Mouse (Mus musculus) skeletal muscle tissue, adult 2 months (tissue): ENCODE measurements around the gene Kmt5a.

Source experiments
- DNase-seq: peaks from one replicate; pipeline ENCODE4 v3.0.0-alpha.2; 2012; ENCODE audit warnings: low read depth, low spot score

Kmt5a gene

DNA sequence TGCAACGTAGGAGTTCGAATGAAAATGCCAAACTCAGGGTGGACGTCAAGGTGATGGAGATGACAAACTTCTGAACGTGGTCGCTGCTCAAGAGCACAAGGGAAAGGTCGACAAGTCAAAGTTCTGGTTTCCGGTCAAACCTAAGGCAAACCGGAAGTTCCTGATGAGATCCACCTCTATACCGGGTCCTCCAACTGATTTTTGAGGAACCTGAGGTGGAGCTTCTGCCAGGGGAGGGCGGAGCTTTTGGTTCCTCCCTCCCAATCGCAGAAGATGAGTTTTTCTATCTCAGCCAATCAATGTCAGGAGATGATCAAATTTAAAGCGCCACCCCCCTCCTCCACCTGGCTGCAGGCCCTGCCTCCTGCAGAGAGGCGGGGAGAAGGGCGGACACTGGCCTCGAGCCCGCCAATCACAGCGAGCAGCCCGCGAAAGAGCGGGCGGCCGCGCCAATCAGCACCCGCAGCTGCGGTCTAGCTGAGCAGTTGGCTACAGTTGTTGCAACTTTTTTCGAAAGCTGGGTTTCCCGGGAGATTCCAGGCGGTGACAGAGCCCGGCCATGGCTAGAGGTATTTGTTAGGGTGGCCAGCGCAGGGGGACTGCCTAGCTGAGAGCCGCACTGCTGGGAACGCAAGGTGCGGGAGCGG, at the start of gene Kmt5a:
TSS of gene Kmt5a (plus strand) at position 484 of the 647 bp plus-strand sequence.
- DNase-seq = peak; percentile 96

DNA sequence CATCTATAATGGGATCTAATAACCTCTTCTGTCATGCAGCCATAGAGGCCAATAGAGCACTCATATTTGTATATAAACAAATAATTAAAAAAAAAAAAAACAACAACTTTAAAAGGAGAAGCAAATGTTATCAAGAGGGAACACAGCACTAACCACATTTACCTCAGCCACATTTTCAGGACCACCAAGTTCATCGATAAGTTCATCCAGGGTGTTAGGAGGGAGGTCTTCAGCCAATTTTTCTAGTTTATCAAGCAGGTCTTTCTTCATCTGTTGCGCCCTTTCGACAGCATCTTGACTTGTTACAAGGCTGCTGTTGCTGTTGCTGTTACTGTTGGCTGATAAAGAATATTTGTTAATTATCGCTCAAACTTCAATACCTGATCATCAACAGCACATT, 47.3 kb upstream of the Kmt5a start:
- no peak for DNase-seq

DNA sequence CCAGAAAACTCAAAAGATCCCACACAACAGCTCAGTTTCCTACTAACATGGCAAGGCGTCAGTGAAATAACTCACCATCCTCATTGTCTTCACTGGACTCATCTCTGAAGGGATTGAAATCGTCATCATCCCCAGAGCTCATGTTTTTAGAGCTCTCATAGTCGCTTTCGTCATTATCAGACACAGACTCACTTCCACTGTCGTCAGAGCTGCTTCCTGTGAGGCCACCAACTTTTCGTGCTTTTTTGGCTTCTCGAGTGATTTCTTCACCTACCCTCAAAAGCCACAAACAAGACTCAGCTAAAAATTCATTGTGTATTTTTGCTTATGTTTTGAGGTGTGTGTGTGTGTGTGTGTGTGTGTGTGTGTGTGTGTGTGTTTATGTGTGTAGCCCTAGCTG, 46.0 kb upstream of the Kmt5a start:
- DNase-seq = no peak

DNA sequence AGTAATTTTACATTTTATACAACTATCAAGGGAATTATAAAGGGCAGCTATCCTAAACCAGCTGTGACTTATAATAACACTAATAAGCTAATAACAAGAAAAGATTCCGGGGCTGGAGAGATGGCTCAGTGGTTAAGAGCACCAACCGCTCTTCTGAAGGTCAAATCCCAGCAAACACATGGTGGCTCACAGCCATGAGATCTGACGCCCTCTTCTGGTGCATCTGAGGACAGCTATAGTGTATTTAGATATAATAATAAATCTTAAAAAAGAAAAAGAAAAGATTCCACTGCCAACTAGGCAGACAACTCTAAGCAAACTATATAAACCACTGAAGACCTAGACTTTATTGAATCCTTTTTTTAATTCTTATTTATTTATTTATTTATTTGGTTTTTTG, 28.9 kb upstream of the Kmt5a start:
- no peak for DNase-seq

DNA sequence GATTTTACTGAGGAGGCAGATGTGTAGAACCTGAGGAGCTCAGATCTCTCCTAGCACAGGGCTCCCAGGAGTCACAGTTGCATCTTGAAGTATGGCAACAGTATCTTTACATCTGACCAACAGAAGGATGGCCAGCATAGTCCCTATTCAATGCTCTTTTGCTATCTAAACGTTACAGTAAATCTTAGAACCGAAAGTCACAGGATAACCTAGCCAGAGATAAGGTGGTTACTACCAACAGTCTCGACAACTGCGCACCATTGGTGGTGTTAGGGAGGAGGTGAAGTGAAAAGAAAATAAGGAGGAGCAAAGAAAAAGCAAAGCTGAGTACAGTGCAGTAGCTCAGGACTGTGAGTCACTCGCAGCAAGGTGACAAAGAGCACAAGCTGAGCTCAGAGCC, 27.6 kb upstream of the Kmt5a start:
- DNase-seq = no peak

DNA sequence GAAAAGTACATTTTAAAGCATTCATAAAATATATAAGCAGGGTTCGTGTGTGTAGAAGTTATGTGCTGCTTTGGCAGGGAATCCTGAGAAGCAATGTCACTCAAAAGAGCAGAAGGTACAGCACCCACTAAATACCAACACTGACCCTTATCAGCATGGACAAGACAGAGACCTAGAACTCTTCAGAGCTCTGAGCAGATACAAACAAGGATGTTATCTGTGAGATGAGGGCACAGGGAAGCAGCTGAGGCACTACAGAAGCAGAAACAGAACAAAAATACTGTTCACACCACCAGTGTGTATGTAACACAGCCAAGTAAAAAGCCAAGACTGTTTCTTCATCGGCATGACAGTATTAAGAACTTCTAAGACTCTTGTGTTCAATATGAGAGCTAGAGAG, 20.8 kb upstream of the Kmt5a start:
- no peak for DNase-seq

DNA sequence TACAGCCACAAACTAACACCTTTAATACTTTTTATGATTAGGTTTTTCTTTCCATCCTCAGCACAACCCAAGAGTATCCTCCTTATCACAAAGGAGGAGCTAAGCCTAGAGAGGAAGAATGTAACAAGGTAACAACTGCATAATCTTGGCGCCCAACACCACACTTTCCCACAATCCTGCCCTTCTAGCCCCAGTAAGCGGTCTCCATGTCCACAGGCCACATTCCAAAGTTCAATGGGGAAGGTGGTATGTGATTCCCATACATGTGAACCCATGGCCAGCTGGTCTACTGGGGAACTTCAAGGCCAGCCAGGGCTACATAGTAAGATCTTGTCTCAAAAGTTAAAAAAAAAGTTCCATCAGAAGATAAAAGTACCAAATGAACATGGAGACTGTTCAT, 17.9 kb upstream of the Kmt5a start:
- no peak for DNase-seq

DNA sequence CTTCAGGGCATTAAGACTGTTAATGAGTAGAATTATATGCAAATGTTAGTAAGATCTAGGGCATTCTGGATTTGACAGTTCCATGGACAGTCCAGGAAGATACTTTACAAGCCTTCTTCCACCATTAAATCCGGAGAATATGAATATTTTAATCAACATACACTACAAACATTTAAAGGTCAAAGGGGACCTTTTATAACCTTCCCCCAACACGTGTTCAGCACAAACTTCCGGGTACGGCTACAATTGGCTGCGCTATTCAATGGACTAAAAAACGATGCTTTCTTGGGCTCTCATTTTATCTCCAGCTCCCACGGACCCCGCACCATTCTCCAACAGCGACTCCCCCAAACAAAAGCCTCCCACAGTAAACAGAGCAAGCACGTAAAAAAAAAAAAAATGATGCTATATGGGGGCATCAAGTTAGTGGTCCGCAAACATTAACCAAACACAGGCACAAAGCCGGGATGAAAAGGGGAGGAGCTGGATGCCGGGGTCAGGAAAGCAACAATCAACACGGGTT, 15.5 kb upstream of the Kmt5a start:
- no peak for DNase-seq

DNA sequence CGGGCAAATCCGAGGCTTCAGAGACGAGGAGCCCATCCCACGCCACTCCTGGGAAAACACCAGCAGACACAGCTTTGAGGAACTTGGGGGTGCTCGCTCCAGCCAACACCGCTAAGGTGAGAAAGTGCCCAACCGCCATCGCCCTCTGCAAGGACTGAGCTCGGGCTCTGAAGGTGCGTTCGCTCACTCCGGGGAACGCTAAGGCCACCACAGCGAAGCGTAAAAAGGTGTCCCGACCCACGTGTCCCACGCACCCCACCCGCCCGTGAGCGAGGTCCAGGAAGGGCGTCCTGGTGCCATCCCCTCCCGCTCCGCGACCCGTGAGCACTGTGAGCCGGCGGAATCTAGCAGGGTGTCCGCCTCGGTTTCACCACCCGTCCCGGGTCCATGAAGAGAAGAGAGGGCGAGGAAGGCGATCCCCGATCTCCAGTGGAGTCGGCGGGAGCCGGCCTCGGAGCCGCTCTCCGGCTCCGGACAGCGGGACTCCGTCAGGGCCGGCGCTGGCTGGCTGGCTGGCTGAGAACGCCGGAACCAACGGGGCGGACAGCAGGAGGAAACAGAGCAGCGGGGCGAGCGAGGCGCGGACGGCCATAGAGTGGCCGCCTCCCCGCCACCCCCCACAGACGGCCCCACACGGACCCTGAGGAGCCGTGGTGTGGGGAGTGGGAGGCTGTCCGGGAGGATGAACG, 14.9 kb upstream of the Kmt5a start:
- no peak for DNase-seq

DNA sequence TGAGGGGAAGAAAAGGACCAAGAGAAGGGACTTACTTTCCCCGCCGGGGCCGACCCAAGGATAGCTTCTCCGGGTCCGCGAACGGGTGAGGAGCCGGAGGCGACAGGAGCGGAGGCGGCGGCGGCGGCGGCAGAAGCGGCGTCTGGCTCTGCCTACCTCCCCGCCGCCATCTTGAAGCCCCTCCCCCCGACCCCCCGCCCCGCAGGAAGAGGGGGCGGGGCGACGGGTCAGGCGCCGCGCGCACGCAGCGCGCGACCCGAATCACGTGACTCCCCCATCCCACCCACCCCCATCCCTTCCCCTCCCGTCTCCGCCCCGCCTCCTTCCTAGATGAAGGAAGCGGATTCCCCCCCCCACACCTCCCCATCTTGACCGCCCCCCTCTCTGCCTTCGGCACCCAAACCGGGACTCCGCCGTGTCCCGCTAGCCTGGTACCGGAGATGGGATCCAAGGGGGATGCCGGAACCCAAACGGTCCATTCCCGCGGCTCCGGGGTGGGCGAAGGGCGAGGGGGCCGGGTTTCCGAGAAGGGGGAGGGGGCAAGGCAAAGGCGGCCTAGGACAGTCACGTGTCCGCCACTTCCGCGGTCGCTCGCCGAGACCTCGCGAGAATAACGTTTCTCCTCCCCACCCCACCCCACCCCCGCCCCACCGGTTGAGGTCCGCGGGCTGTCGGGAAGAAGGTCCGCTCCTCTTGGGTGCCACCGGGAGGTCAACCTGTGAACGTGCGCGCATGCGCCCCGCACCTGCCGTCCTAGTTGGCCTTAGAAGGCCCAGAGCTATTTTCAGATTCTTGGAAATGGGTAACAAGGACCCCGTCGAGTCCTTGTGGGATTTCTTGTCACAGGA, 14.1 kb upstream of the Kmt5a start, which contains the start of gene Sbno1:
TSS of gene Sbno1 (minus strand) at position 590 of the 848 bp plus-strand sequence.
- peak; percentile 99 for DNase-seq

DNA sequence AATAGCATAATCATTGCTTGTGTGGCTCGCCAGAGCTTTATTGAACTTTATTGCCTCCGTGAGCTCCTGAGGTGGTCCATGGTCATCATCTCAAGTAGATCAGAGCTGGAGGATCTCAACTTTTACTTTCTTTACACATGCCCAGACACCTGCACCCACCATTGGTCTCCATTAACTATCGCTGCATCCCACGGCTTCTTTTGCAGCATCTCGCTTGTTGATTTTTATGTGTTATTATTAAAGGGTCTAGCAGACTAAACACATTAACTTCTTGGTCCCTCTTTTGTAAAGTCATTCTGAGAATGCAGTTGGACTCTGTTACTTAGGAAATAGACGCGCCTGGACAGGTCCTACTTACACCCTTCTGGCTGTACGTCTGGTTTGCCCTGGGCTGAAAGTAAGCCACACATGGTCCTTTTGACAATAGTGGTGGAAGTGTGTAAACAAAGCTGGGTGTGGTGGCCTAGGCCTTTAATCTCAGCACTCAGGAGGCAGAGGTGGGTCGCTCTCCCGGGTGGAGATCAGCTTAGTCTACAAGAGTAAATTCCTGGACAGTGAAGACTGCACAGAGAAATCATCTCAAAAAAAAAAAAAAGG, 13.2 kb upstream of the Kmt5a start:
- no peak for DNase-seq

DNA sequence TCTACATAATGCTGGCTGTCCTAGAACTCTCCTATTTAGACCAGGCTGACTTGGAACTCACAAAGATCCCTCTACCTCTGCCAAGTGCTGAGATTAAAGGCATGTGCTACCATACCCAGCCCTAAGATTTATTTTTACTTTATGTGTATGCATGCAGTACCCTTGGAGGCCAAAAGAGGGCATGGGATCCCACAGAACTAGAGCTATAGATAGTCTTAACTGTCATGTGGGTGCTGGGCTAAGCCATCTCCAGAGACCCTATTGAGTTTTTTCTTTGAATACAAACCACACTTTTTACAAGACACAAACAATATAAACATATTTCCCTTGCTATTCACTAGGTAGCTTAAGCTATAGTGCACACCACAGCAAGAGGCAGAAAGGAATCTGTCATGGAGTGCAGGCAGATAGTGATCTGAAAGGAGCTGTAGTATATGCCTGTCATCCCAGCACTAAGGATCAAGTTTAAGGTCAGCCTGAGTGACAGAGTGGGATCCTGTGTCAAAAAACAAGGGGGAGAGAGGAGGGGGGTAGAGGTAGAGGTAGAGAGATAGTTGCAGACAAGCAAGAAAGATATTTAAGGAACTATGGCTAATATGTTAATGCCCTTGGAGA, 7.2 kb upstream of the Kmt5a start:
- DNase-seq = peak; percentile 73

DNA sequence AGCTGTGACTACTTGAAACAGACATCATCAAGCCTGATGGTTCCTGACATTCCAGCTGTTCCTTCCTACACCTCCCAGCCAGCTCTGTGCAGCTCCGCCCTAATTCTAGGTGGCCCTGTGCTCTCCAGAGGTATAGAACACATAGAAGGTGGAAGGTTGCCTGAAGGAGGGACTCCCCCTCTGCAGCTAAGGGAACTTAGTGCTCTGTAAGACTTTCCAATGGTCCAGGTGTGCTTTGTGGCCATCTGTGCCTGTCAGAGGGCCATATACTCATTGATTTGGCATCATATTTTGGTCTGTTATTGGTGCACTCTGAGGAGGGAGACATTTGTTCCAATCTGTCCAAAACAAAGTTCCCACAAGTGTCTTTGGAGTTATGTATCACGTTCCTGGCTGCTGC, 6.7 kb upstream of the Kmt5a start:
- no peak for DNase-seq

DNA sequence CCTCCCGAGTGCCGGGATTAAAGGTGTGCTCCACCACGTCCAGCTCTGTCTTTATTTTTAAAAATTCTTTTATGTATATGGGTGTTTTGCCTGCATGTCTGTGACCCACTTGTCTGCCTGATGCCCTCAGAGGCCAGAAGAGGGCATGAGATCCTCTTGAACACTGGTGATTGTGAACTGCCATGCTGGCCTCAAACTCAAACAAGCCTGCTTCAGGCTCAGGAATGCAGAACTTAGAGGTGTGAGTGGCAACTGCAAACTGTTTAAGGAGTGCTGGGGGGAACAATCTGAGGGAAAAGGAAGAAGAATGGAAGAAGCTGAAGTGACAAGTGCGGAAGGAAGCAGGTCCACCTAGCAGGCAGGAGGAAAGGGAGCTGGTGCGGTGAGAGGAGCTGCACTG, 1.5 kb upstream of the Kmt5a start:
- DNase-seq = no peak

DNA sequence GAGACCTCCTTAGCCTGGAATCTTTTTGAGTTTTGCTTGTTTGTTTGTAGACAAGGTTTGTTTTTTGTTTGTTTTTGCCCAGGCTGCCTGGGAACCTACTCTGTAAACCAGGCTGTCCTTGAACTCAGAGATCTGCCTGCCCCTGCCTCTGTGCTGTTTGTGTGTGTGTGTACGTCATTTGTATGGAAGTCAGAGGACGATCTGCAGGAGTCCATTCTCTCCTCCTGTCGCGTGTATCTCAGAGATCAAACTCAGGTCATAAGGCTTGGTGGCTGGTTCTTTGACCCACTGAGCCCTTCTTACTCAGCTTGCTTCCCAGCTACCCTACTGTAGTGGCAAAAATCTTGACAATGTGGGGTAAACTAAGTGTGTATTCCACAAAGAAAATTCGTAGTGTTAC, 984 bp upstream of the Kmt5a start:
- DNase-seq = no peak

DNA sequence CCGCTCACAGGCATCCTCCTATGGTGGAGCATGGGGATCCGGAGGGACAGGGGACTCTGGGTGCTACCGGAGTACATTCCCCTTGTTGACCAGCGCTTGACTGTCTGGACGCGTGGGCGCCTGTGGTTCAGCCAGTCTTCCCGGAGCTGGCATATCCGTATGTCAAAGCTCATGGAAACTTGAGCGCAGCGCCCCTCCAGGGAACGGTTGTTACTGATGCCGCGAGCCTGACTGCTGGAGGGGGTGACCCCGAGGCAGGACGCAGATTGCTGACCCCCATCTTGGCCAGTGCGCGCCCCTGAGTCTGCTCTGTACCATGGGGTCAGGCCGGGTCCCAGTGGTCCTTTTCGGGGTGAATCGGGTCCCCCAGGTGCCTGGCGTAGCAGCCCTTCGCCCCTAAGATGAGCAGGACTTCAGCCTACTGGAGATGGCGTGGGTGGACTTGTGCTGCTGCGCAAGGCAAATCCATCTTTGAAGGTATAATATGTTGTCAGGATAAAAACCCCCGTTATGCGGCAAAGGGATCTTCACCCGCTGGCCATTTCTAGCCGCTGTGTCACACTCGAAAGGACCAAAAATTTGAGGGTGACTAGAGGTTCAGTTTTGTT, 468 bp downstream of the Kmt5a start:
- DNase-seq = peak; percentile 62

DNA sequence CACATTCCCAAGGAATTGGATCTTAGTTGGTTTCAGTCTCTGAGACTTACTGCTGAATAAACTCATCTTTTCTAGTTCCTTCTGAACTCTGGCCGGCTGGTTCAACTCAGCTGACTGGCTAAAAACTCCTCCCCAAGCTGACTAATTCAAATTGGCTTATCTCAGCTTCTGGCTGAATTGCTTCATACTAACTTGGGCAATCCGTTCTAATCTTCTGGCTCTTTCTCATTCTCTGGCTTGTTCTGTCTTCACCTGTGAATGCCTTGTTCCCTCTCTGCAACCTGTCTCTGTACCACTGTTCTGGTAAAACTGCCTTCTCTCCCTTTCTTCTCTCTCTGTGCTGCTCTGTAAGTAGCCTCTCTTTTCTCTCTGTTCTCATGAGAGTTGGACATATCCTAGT, 2.9 kb downstream of the Kmt5a start:
- DNase-seq = no peak

DNA sequence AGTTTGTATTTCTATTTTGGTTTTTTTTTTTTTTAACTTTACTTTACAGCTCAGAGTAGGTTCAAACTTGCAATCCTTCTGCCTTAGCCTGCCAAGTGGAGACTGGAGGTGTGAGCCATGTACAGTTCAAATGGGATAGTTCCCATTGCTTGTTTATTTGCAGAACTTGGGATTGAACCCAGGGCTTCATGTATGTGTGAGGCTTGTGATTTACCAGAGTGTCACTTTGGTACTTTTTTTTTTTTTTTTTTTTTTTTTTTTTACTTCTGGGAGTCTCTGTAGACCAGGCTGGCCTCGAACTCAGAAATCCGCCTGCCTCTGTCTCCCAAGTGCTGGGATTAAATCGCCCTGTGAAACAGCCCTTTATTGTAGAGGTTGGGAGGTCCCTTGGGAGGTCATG, 4.5 kb downstream of the Kmt5a start:
- DNase-seq = no peak

DNA sequence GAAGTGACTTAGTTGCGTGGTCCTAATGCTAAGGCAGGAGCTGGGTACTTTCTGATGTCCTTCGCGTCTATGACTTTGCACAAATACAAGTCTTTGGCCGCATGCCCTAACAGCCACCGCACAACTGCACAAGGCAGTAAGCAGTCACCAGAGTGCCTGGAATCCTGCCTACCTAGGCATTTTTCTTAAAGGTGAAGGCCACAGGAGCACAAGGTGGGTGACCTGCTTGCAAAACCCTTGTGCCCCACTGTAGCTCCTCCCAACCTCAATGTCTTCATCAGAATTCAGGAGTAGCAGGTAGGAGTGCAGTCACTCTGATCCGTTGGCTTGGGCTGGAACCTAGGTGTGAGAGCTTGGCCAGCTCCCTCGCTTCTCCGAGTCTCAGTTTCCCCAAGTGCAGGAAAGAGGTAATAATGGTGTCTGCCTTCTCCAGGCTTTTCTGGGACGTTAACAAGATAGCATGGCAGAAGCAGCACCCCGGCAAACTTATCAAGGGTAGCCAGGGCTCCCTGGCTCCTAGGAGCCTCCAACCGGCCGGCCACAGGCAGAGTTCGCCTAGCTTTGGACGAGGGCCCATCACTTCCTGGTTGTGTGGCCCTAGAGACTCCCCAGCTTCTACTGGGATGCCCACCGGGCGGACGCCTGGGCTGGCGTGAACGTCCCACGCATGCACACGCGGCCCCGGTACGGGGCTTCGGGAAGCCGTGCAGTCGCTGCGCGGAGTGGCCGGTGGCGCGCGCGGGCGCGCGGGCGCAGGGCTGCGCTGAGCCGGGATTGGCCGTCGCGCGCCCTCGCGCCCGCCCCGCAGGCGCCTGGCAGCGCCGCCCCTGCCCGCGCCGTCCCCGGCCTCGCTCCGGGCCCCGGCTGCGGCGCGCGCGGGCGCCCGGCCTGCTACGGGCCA, 5.2 kb downstream of the Kmt5a start:
- peak; percentile 71 for DNase-seq
